Comparison of ENCODE assay signal across 19 mouse cellular contexts in genomic region chr14:79789535-79789934, GRCm38 (mm10). TPM values are rescaled to one million over a fixed set of nuclear protein-coding genes. Genes with fewer than 3 reads are reported as not detected.
DNase-seq lines count a peak whose midpoint lies in the region; ATAC-seq and TF ChIP-seq lines count a peak whose summit lies in the region.
"Had no signal": no experiment of that assay in that cellular context is flagged by ENCODE, and none has a peak within 500 bp of the region (broad histone marks: within the 10 kb centered on the region; RNA-seq: fewer than 3 reads in every experiment).

No protein-coding gene starts in this region.

- H3K27ac ChIP-seq in forebrain, embryonic 13.5 days, result no peak overlapping the region
- no peak overlapping the region for H3K27ac ChIP-seq in forebrain, embryonic 11.5 days (ENCODE audit: low read depth, low read length)
- no peak overlapping the region for H3K27ac ChIP-seq in limb, embryonic 11.5 days (replicated peaks; ENCODE audit: low read depth, low read length)
- no peak overlapping the region for H3K27ac ChIP-seq in limb, embryonic 10.5 days
- no peak overlapping the region for H3K27ac ChIP-seq in forebrain, postnatal 0 days (ENCODE audit: low read depth, low read length)
- H3K27ac ChIP-seq: gastrocnemius, adult 2 months; hindbrain, embryonic 12.5 days had no signal

- no peaks in the 10 kb centered on the region for H3K27me3 ChIP-seq in forebrain, embryonic 13.5 days
- no peaks in the 10 kb centered on the region for H3K27me3 ChIP-seq in forebrain, embryonic 11.5 days (ENCODE audit: control insufficient read depth, insufficient read depth, low read length)
- no peaks in the 10 kb centered on the region for H3K27me3 ChIP-seq in limb, embryonic 11.5 days (ENCODE audit: control insufficient read depth, insufficient read depth, low read length)
- no peaks in the 10 kb centered on the region for H3K27me3 ChIP-seq in limb, embryonic 10.5 days (ENCODE audit: low read depth, poor library complexity, severe bottlenecking)
- no peaks in the 10 kb centered on the region for H3K27me3 ChIP-seq in forebrain, postnatal 0 days (ENCODE audit: insufficient read depth, low read length)
- H3K27me3 ChIP-seq: heart, embryonic 12.5 days; hindbrain, embryonic 12.5 days had no signal

- peaks cover 7% of the 10 kb centered on the region; the same call in 1 of the 2 replicates for H3K4me1 ChIP-seq in forebrain, embryonic 13.5 days
- H3K4me1 ChIP-seq in forebrain, embryonic 11.5 days (replicated peaks; ENCODE audit: control insufficient read depth, insufficient read depth, low read length), result peaks cover 3% of the 10 kb centered on the region; the same call in 1 of the 2 replicates
- no peaks in the 10 kb centered on the region for H3K4me1 ChIP-seq in limb, embryonic 11.5 days (ENCODE audit: control insufficient read depth, insufficient read depth, low read length)
- peaks cover 9% of the 10 kb centered on the region for H3K4me1 ChIP-seq in limb, embryonic 10.5 days
- H3K4me1 ChIP-seq in forebrain, postnatal 0 days (ENCODE audit: insufficient read depth), result peaks cover 6% of the 10 kb centered on the region; the same call in 1 of the 2 replicates
- H3K4me1 ChIP-seq: heart, embryonic 12.5 days; hindbrain, embryonic 12.5 days had no signal

- no peaks in the 10 kb centered on the region for H3K9me3 ChIP-seq in forebrain, embryonic 13.5 days (replicated peaks)
- H3K9me3 ChIP-seq in forebrain, embryonic 11.5 days (ENCODE audit: control insufficient read depth, low read length), result no peaks in the 10 kb centered on the region
- no peaks in the 10 kb centered on the region for H3K9me3 ChIP-seq in limb, embryonic 11.5 days (ENCODE audit: control insufficient read depth, low read length)
- no peaks in the 10 kb centered on the region for H3K9me3 ChIP-seq in limb, embryonic 10.5 days (replicated peaks)
- H3K9me3 ChIP-seq in forebrain, postnatal 0 days (ENCODE audit: low read length), result no peaks in the 10 kb centered on the region
- H3K9me3 ChIP-seq: hindbrain, embryonic 12.5 days had no signal

- H3K36me3 ChIP-seq in forebrain, embryonic 13.5 days (ENCODE audit: poor library complexity, severe bottlenecking), result no peaks in the 10 kb centered on the region
- no peaks in the 10 kb centered on the region for H3K36me3 ChIP-seq in forebrain, embryonic 11.5 days (ENCODE audit: control insufficient read depth, insufficient read depth, low read length)
- H3K36me3 ChIP-seq in limb, embryonic 11.5 days (ENCODE audit: control insufficient read depth, insufficient read depth, low read length), result no peaks in the 10 kb centered on the region
- H3K36me3 ChIP-seq in limb, embryonic 10.5 days, result no peaks in the 10 kb centered on the region
- H3K36me3 ChIP-seq in forebrain, postnatal 0 days (ENCODE audit: insufficient read depth), result no peaks in the 10 kb centered on the region
- H3K36me3 ChIP-seq: heart, embryonic 12.5 days; hindbrain, embryonic 12.5 days had no signal

- no peak overlapping the region for H3K4me2 ChIP-seq in forebrain, embryonic 13.5 days
- no peak overlapping the region for H3K4me2 ChIP-seq in forebrain, embryonic 11.5 days (ENCODE audit: low read depth, low read length, severe bottlenecking)
- H3K4me2 ChIP-seq in limb, embryonic 11.5 days (ENCODE audit: low read depth, severe bottlenecking), result no peak overlapping the region
- H3K4me2 ChIP-seq in forebrain, postnatal 0 days (ENCODE audit: low read depth), result no peak overlapping the region
- H3K4me2 ChIP-seq: heart, embryonic 12.5 days; hindbrain, embryonic 12.5 days; liver, embryonic 11.5 days had no signal

- no peak overlapping the region for H3K4me3 ChIP-seq in forebrain, embryonic 13.5 days
- no peak overlapping the region for H3K4me3 ChIP-seq in forebrain, embryonic 11.5 days (ENCODE audit: low read depth, low read length)
- no peak overlapping the region for H3K4me3 ChIP-seq in limb, embryonic 11.5 days (ENCODE audit: low read depth, low read length)
- H3K4me3 ChIP-seq in limb, embryonic 10.5 days, result no peak overlapping the region
- H3K4me3 ChIP-seq in forebrain, postnatal 0 days (ENCODE audit: low read depth, low read length), result no peak overlapping the region
- H3K4me3 ChIP-seq: gastrocnemius, adult 2 months; heart, embryonic 12.5 days; hindbrain, embryonic 12.5 days had no signal

- DNase-seq in forebrain, embryonic 11.5 days (ENCODE audit: low spot score), result no peak
- DNase-seq in limb, embryonic 11.5 days (ENCODE audit: low spot score), result peak; percentile 32
- no peak for DNase-seq in limb, embryonic 10.5 days (ENCODE audit: low spot score)
- DNase-seq in forebrain, postnatal 0 days, result peak; percentile 41
- DNase-seq in embryo, embryonic 10.5 days (ENCODE audit: low spot score), result no peak
- DNase-seq: adrenal gland, adult 2 months; gastrocnemius, adult 2 months; heart, postnatal 14 days; lung, adult 18-20 months; lung, postnatal 14 days; retina, postnatal 1 day; right cerebral cortex, postnatal 4 days had no signal

- H3K9ac ChIP-seq in forebrain, embryonic 13.5 days, result no peak overlapping the region
- no peak overlapping the region for H3K9ac ChIP-seq in forebrain, embryonic 11.5 days (ENCODE audit: low read length)
- no peak overlapping the region for H3K9ac ChIP-seq in limb, embryonic 11.5 days (ENCODE audit: low read length)
- no peak overlapping the region for H3K9ac ChIP-seq in forebrain, postnatal 0 days
- H3K9ac ChIP-seq: heart, embryonic 12.5 days; hindbrain, embryonic 12.5 days had no signal

- no peak for TF ChIP-seq CTCF in forebrain, postnatal 0 days (IDR thresholded peaks at IDR 0.05; ENCODE audit: low read depth)

- ATAC-seq in forebrain, embryonic 13.5 days, result peak; percentile 74
- ATAC-seq in forebrain, embryonic 11.5 days (replicated peaks; ENCODE audit: low FRiP score), result no peak
- ATAC-seq in limb, embryonic 11.5 days (ENCODE audit: insufficient number of reproducible peaks, low FRiP score, low TSS enrichment, low read depth), result peak; percentile 54; the same call in 1 of the 2 replicates
- ATAC-seq in forebrain, postnatal 0 days, result peak; percentile 59; the same call in 1 of the 2 replicates
- ATAC-seq in CD4-positive, CD25-positive, alpha-beta regulatory T cell, adult 4 months, result no peak
- ATAC-seq: intestine, postnatal 0 days had no signal

- WGBS in forebrain, embryonic 13.5 days, result 25% methylated on average over 4 of the region's 4 CpGs
- 42% methylated on average over 4 of the region's 4 CpGs for WGBS in forebrain, embryonic 11.5 days
- 18% methylated on average over 4 of the region's 4 CpGs for WGBS in limb, embryonic 11.5 days
- WGBS in limb, embryonic 10.5 days, result 31% methylated on average over 4 of the region's 4 CpGs
- 19% methylated on average over 4 of the region's 4 CpGs for WGBS in forebrain, postnatal 0 days

RNA-seq across cellular contexts. Expression of gene Pcdh8, which starts 18.4 kb away (rescaled TPM):
- 21.1 and 22.3 TPM in 2 replicates for polyA plus RNA-seq in forebrain, embryonic 13.5 days (2015; fragmentation: Nextera tagmentation; extraction: Ambion mirVana)
- polyA plus RNA-seq in forebrain, embryonic 11.5 days (2014; fragmentation: Nextera tagmentation; extraction: Ambion mirVana), result 11.4 and 13.7 TPM in 2 replicates
- 3.5 and 4.6 TPM in 2 replicates for polyA plus RNA-seq in limb, embryonic 11.5 days (2014; fragmentation: Nextera tagmentation; extraction: Ambion mirVana)
- polyA plus RNA-seq in limb, embryonic 10.5 days (2016; fragmentation: Nextera tagmentation; extraction: Ambion mirVana), result 0.93 and 3.4 TPM in 2 replicates
- 86.4 and 130 TPM in 2 replicates for total RNA-seq in forebrain, postnatal 0 days (2014; rRNA removed)
- 41.8 and 51.5 TPM in 2 replicates for polyA plus RNA-seq in forebrain, postnatal 0 days (2015; fragmentation: Nextera tagmentation; extraction: Ambion mirVana)
- polyA plus RNA-seq in CD4-positive, CD25-positive, alpha-beta regulatory T cell, adult 4 months (2017; shearing (Covaris generic)), result not detected
- total RNA-seq: gastrocnemius, adult 2 months; megakaryocyte, adult 5-6 weeks had no signal

Comparison
In these comparisons a context has a peak if more than half of its experiments do, and no peak if none do; other contexts are left out.
1. ATAC-seq: peak in forebrain, embryonic 13.5 days (single experiment), limb, embryonic 11.5 days (single experiment) and forebrain, postnatal 0 days (single experiment); none in forebrain, embryonic 11.5 days (single experiment) and CD4-positive, CD25-positive, alpha-beta regulatory T cell, adult 4 months (single experiment).
2. DNase-seq: peak in limb, embryonic 11.5 days (single experiment) and forebrain, postnatal 0 days (single experiment); none in forebrain, embryonic 11.5 days (single experiment), limb, embryonic 10.5 days (single experiment) and embryo, embryonic 10.5 days (single experiment).